Mouse (Mus musculus): ENCODE measurements around the gene Lsm10. TPM values are rescaled to one million over a fixed set of nuclear protein-coding genes. Genes with fewer than 3 reads are reported as not detected.
A peak's percentile ranks its signal among the peaks of the same experiment; 100 is the strongest.
"Not testable (repeated sequence)": the region's sequence is repeated elsewhere in the genome, so short reads cannot be mapped to it uniquely, and the experiment has no call there.

The Lsm10 gene
- polyA plus RNA-seq, 1 experiment from 2014 or later = 42.8 TPM

GRCm38 (mm10) chr4:126077833-126078232 lies 18.6 kb upstream of the Lsm10 start:
- 86% methylated on average over 6 of the region's 6 CpGs for WGBS
- H3K27ac ChIP-seq = no peak overlapping the region
- no peak overlapping the region for H3K4me2 ChIP-seq (replicated peaks)
- no peaks in the 10 kb centered on the region for H3K9me3 ChIP-seq
- no peak overlapping the region for H3K9ac ChIP-seq
- no peaks in the 10 kb centered on the region for H3K4me1 ChIP-seq
- peaks cover under 1% of the 10 kb centered on the region; the same call in 1 of the 2 replicates for H3K36me3 ChIP-seq
- no peaks in the 10 kb centered on the region for H3K27me3 ChIP-seq
- ATAC-seq (ENCODE audit: insufficient number of reproducible peaks, insufficient read depth, low FRiP score, low TSS enrichment) = no peak
- H3K4me3 ChIP-seq = no peak overlapping the region

- no peaks in the 10 kb centered on the region for H3K4me1 ChIP-seq
- no peaks in the 10 kb centered on the region for H3K9me3 ChIP-seq
- no peak overlapping the region for H3K4me2 ChIP-seq (replicated peaks)
- H3K4me3 ChIP-seq = no peak overlapping the region
- 81% methylated on average over 4 of the region's 4 CpGs for WGBS
- H3K27me3 ChIP-seq = no peaks in the 10 kb centered on the region
- ATAC-seq (ENCODE audit: insufficient number of reproducible peaks, insufficient read depth, low FRiP score, low TSS enrichment) = no peak
- H3K27ac ChIP-seq = no peak overlapping the region
- H3K9ac ChIP-seq = no peak overlapping the region
- H3K36me3 ChIP-seq = peaks cover 7% of the 10 kb centered on the region; the same call in 1 of the 2 replicates
Measured at GRCm38 (mm10) chr4:126079266-126079665, 17.2 kb upstream of the Lsm10 start.

GRCm38 (mm10) chr4:126081601-126082000 lies 14.8 kb upstream of the Lsm10 start:
- Histone ChIP-seq H3K27ac (no peak overlapping the region), H3K9ac (no peak overlapping the region), H3K36me3 (peaks cover 7% of the 10 kb centered on the region; the same call in 1 of the 2 replicates), H3K4me3 (no peak overlapping the region), H3K4me1 (0 out of 2 replicates have a peak, but pooled peaks cover 4% of the 10 kb centered on the region), H3K4me2 (replicated peaks) (no peak overlapping the region), H3K9me3 (no peaks in the 10 kb centered on the region), H3K27me3 (no peaks in the 10 kb centered on the region)
- WGBS = 88% methylated on average over 1 of the region's 1 CpGs
- no peak for ATAC-seq (ENCODE audit: insufficient number of reproducible peaks, insufficient read depth, low FRiP score, low TSS enrichment)

GRCm38 (mm10) chr4:126083021-126083420 lies 13.4 kb upstream of the Lsm10 start:
- no peak overlapping the region for H3K27ac ChIP-seq
- peaks cover 7% of the 10 kb centered on the region; the same call in 1 of the 2 replicates for H3K36me3 ChIP-seq
- H3K9me3 ChIP-seq = no peaks in the 10 kb centered on the region
- H3K4me1 ChIP-seq = 0 out of 2 replicates have a peak, but pooled peaks cover 4% of the 10 kb centered on the region
- no peak overlapping the region for H3K4me2 ChIP-seq (replicated peaks)
- no peaks in the 10 kb centered on the region for H3K27me3 ChIP-seq
- H3K4me3 ChIP-seq = no peak overlapping the region
- 91% methylated on average over 9 of the region's 9 CpGs for WGBS
- H3K9ac ChIP-seq = no peak overlapping the region
- ATAC-seq (ENCODE audit: insufficient number of reproducible peaks, insufficient read depth, low FRiP score, low TSS enrichment) = no peak

- WGBS = 67% methylated on average over 8 of the region's 8 CpGs
- ATAC-seq (ENCODE audit: insufficient number of reproducible peaks, insufficient read depth, low FRiP score, low TSS enrichment) = no peak
- peaks cover 7% of the 10 kb centered on the region; the same call in 1 of the 2 replicates for H3K36me3 ChIP-seq
Measured at GRCm38 (mm10) chr4:126084382-126084781, 12.0 kb upstream of the Lsm10 start.

GRCm38 (mm10) chr4:126085996-126086576 lies 10.3 kb upstream of the Lsm10 start:
- H3K9ac ChIP-seq = no peak overlapping the region
- peak; percentile 77; the same call in 1 of the 2 replicates for ATAC-seq (ENCODE audit: insufficient number of reproducible peaks, insufficient read depth, low FRiP score, low TSS enrichment)
- no peaks in the 10 kb centered on the region for H3K27me3 ChIP-seq
- WGBS = 27% methylated on average over 7 of the region's 7 CpGs
- H3K4me1 ChIP-seq = 0 out of 2 replicates have a peak, but pooled peaks cover 4% of the 10 kb centered on the region
- H3K36me3 ChIP-seq = peaks cover 7% of the 10 kb centered on the region; the same call in 1 of the 2 replicates
- H3K4me2 ChIP-seq (replicated peaks) = no peak overlapping the region
- H3K27ac ChIP-seq = peak overlapping the region; percentile 36; the same call in 1 of the 2 replicates
- H3K9me3 ChIP-seq = no peaks in the 10 kb centered on the region
- H3K4me3 ChIP-seq = no peak overlapping the region

More at GRCm38 (mm10) chr4:126084382-126084781, 12.0 kb upstream of the Lsm10 start:
- H3K27ac ChIP-seq = no peak overlapping the region
- H3K9ac ChIP-seq = no peak overlapping the region
- H3K4me2 ChIP-seq (replicated peaks) = no peak overlapping the region
- H3K4me1 ChIP-seq = 0 out of 2 replicates have a peak, but pooled peaks cover 4% of the 10 kb centered on the region
- H3K27me3 ChIP-seq = no peaks in the 10 kb centered on the region
- H3K4me3 ChIP-seq = no peak overlapping the region
- H3K9me3 ChIP-seq = no peaks in the 10 kb centered on the region

- Histone ChIP-seq H3K4me1 (0 out of 2 replicates have a peak, but pooled peaks cover 4% of the 10 kb centered on the region), H3K27me3 (no peaks in the 10 kb centered on the region), H3K4me2 (replicated peaks) (no peak overlapping the region), H3K27ac (no peak overlapping the region), H3K4me3 (no peak overlapping the region), H3K9ac (no peak overlapping the region), H3K36me3 (no peaks in the 10 kb centered on the region), H3K9me3 (no peaks in the 10 kb centered on the region)
- WGBS = 82% methylated on average over 7 of the region's 7 CpGs
- no peak for ATAC-seq (ENCODE audit: insufficient number of reproducible peaks, insufficient read depth, low FRiP score, low TSS enrichment)
Measured at GRCm38 (mm10) chr4:126090101-126090847, 6.1 kb upstream of the Lsm10 start.

- Histone ChIP-seq H3K27me3 (no peaks in the 10 kb centered on the region), H3K9ac (no peak overlapping the region), H3K4me1 (0 out of 2 replicates have a peak, but pooled peaks cover 4% of the 10 kb centered on the region), H3K27ac (no peak overlapping the region), H3K4me2 (replicated peaks) (no peak overlapping the region), H3K9me3 (no peaks in the 10 kb centered on the region), H3K36me3 (no peaks in the 10 kb centered on the region), H3K4me3 (no peak overlapping the region)
- WGBS = 70% methylated on average over 4 of the region's 4 CpGs
- ATAC-seq (ENCODE audit: insufficient number of reproducible peaks, insufficient read depth, low FRiP score, low TSS enrichment) = no peak
Measured at GRCm38 (mm10) chr4:126090848-126091124, 5.6 kb upstream of the Lsm10 start.

- no peak overlapping the region for H3K4me3 ChIP-seq
- H3K9ac ChIP-seq = no peak overlapping the region
- WGBS = 83% methylated on average over 8 of the region's 8 CpGs
- H3K36me3 ChIP-seq = no peaks in the 10 kb centered on the region
- H3K9me3 ChIP-seq = no peaks in the 10 kb centered on the region
- no peak overlapping the region for H3K27ac ChIP-seq
- no peaks in the 10 kb centered on the region for H3K27me3 ChIP-seq
- ATAC-seq (ENCODE audit: insufficient number of reproducible peaks, insufficient read depth, low FRiP score, low TSS enrichment) = no peak
- no peak overlapping the region for H3K4me2 ChIP-seq (replicated peaks)
- no peaks in the 10 kb centered on the region for H3K4me1 ChIP-seq
Measured at GRCm38 (mm10) chr4:126091873-126092272, 4.5 kb upstream of the Lsm10 start.

GRCm38 (mm10) chr4:126095622-126096430 lies 597 bp upstream of the Lsm10 start:
- not testable (repeated sequence) for H3K36me3 ChIP-seq; H3K9me3 ChIP-seq; H3K4me3 ChIP-seq; H3K4me2 ChIP-seq (replicated peaks); H3K27ac ChIP-seq; H3K27me3 ChIP-seq; H3K4me1 ChIP-seq; H3K9ac ChIP-seq; ATAC-seq (ENCODE audit: insufficient number of reproducible peaks, insufficient read depth, low FRiP score, low TSS enrichment)
- WGBS = 56% methylated on average over 14 of the region's 14 CpGs

GRCm38 (mm10) chr4:126097711-126098253 lies 1.4 kb downstream of the Lsm10 start:
- no peak for ATAC-seq (ENCODE audit: insufficient number of reproducible peaks, insufficient read depth, low FRiP score, low TSS enrichment)

More at GRCm38 (mm10) chr4:126097711-126098253, 1.4 kb downstream of the Lsm10 start:
- no peak overlapping the region for H3K27ac ChIP-seq
- H3K36me3 ChIP-seq = 0 out of 2 replicates have a peak, but pooled peaks cover 7% of the 10 kb centered on the region
- H3K9ac ChIP-seq = no peak overlapping the region
- H3K27me3 ChIP-seq = no peaks in the 10 kb centered on the region
- H3K4me2 ChIP-seq (replicated peaks) = no peak overlapping the region
- 93% methylated on average over 20 of the region's 20 CpGs for WGBS
- no peak overlapping the region for H3K4me3 ChIP-seq
- peaks cover 5% of the 10 kb centered on the region; the same call in 1 of the 2 replicates for H3K4me1 ChIP-seq
- no peaks in the 10 kb centered on the region for H3K9me3 ChIP-seq

Data from embryonic facial prominence, embryonic 12.5 days (tissue).